Mouse (Mus musculus): ENCODE data around the gene Gdf10. TPM values are rescaled to one million over a fixed set of nuclear protein-coding genes. Genes with fewer than 3 reads are reported as not detected.

Gdf10 gene
- total RNA-seq, 2 experiments from 2014 or later, result 3.7 TPM

- peak; percentile 29 to 41 for DNase-seq (ENCODE audit: low spot score in 2 of 2)
- intact Hi-C loops (cut with DNase I), result loop anchor here (5.0 kb wide), 1 partner anchor 106 kb away; no protein-coding TSS in a partner anchor
Measured at GRCm38 (mm10) chr14:33932935-33933703, 9.7 kb downstream of the Gdf10 start.

- peak; percentile 41 to 54 for DNase-seq (ENCODE audit: low spot score in 2 of 2)
- intact Hi-C loops (cut with DNase I), result loop anchor here (1.0 to 5.0 kb wide), 3 partner anchors 107 to 260 kb away; no protein-coding TSS in a partner anchor
Measured at GRCm38 (mm10) chr14:33933778-33934317, 10.5 kb downstream of the Gdf10 start.

GRCm38 (mm10) chr14:33939117-33939516 is 15.7 kb downstream of the Gdf10 start:
- intact Hi-C loops (cut with DNase I), result no loop called here

GRCm38 (mm10) chr14:33940739-33941138 is 17.4 kb downstream of the Gdf10 start, which contains the start of gene Gdf2:
Gene Gdf2 (plus strand): TSS chr14:33941039.
- DNase-seq (ENCODE audit: low spot score in 2 of 2), result no peak
- intact Hi-C loops (cut with DNase I), result no loop called here

More at GRCm38 (mm10) chr14:33939117-33939516, 15.7 kb downstream of the Gdf10 start:
- DNase-seq (ENCODE audit: low spot score in 2 of 2), result peak; percentile 66 to 67

GRCm38 (mm10) chr14:33942222-33942621 is 18.8 kb downstream of the Gdf10 start:
- no peak for DNase-seq (ENCODE audit: low spot score in 2 of 2)
- intact Hi-C loops (cut with DNase I), result no loop called here

- intact Hi-C loops (cut with DNase I), result no loop called here
- no peak for DNase-seq (ENCODE audit: low spot score in 2 of 2)
Measured at GRCm38 (mm10) chr14:33946125-33946524, 22.7 kb downstream of the Gdf10 start.

GRCm38 (mm10) chr14:33952233-33952981 is 29.0 kb downstream of the Gdf10 start:
- intact Hi-C loops (cut with DNase I), result no loop called here
- no peak for DNase-seq (ENCODE audit: low spot score in 2 of 2)

GRCm38 (mm10) chr14:33953761-33954160 is 30.4 kb downstream of the Gdf10 start, which contains the start of gene Rbp3:
Gene Rbp3 (plus strand): TSS chr14:33954003.
- intact Hi-C loops (cut with DNase I), result no loop called here
- no peak for DNase-seq (ENCODE audit: low spot score in 2 of 2)

- DNase-seq (ENCODE audit: low spot score in 2 of 2), result no peak
- intact Hi-C loops (cut with DNase I), result no loop called here
Measured at GRCm38 (mm10) chr14:33956055-33956454, 32.7 kb downstream of the Gdf10 start.

GRCm38 (mm10) chr14:33958186-33958585 is 34.8 kb downstream of the Gdf10 start:
- intact Hi-C loops (cut with DNase I), result no loop called here
- no peak for DNase-seq (ENCODE audit: low spot score in 2 of 2)

GRCm38 (mm10) chr14:33958841-33959240 is 35.5 kb downstream of the Gdf10 start:
- no peak for DNase-seq (ENCODE audit: low spot score in 2 of 2)
- intact Hi-C loops (cut with DNase I), result no loop called here

GRCm38 (mm10) chr14:33959341-33959740 is 36.0 kb downstream of the Gdf10 start:
- intact Hi-C loops (cut with DNase I), result no loop called here
- DNase-seq (ENCODE audit: low spot score in 2 of 2), result peak in 1 of 2 experiments; percentile 51

GRCm38 (mm10) chr14:33965675-33966074 is 42.3 kb downstream of the Gdf10 start:
- no peak for DNase-seq (ENCODE audit: low spot score in 2 of 2)
- intact Hi-C loops (cut with DNase I), result no loop called here

- intact Hi-C loops (cut with DNase I), result no loop called here
- no peak for DNase-seq (ENCODE audit: low spot score in 2 of 2)
Measured at GRCm38 (mm10) chr14:33972679-33973078, 49.3 kb downstream of the Gdf10 start.

- DNase-seq (ENCODE audit: low spot score in 2 of 2), result no peak
- intact Hi-C loops (cut with DNase I), result no loop called here
Measured at GRCm38 (mm10) chr14:33974752-33975151, 51.4 kb downstream of the Gdf10 start.

GRCm38 (mm10) chr14:33977748-33978147 is 54.4 kb downstream of the Gdf10 start:
- intact Hi-C loops (cut with DNase I), result no loop called here
- no peak for DNase-seq (ENCODE audit: low spot score in 2 of 2)

GRCm38 (mm10) chr14:33978604-33979059 is 55.2 kb downstream of the Gdf10 start, which contains the start of gene Zfp488:
Gene Zfp488 (minus strand): TSS chr14:33978764.
- intact Hi-C loops (cut with DNase I), result no loop called here
- no peak for DNase-seq (ENCODE audit: low spot score in 2 of 2)

All from left cerebral cortex, postnatal 36 days (tissue).